Mouse (Mus musculus) lung, postnatal 36 days (tissue): Measurements from ENCODE around the gene Nt5m.
A peak's percentile ranks its signal among the peaks of the same experiment; 100 is the strongest.

Experiments used
- DNase-seq: peaks from one replicate; pipeline ENCODE4 v3.0.0; 2022; ENCODE audit warnings: mixed read lengths

Gene Nt5m

DNA sequence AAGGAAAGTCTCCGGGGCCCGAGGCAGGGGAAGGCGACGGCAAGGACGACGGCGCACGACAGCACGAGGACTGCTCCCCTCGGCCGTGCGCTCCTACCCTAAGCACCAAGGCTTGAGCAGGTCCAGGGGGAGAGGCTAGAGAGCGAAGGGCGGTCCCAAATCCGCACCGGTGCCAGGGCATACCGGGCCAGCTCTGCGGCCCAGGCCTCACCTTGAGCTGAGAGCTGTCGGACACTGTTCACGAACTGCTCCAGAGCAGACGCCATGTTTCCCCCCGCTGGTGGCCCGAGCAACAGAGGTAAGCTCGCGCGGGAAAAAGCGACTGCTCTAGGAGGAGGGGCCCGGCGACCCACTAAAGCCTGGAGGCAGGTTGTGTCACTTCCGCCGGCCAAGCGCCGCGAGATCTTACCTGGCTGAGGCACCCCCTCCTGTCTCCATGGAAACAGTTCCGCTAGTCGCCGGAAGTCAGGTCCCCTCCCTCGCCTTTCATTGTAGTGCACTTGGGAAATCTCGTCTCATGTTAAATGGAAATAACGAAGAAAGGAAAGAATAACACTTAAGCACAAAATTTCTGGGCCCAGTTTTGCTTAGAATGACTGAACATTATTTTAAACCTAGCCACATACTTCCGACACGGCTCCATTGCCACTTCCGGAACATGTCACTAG is 346 bp downstream of the Nt5m start, which contains the start of gene Cops3:
TSS of gene Cops3 (minus strand) at position 380 of the 668 bp plus-strand sequence.
- peak; percentile 99 for DNase-seq

GRCm38 (mm10) chr11:59846311-59846710 is 7.1 kb downstream of the Nt5m start:
- no peak for DNase-seq

DNA sequence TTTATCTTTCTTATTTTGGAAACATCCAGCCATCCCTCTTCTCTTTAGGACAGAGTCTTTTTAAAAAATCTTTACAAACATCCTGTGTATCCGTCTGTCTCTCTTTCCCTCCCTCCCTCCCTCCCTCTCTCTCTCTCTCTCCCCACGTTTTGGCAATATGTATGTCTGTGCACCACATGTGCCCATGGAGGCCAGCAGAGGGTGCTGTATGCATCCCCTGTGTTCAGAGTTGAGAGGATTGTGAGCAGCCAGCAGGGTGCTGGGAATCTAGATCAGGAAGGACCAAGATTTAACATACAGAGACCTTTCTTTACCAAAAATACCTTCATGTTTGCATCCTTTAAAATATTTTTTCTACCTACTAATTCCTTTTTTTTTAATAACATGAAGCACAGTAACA is 7.9 kb downstream of the Nt5m start:
- peak; percentile 76 for DNase-seq

DNA sequence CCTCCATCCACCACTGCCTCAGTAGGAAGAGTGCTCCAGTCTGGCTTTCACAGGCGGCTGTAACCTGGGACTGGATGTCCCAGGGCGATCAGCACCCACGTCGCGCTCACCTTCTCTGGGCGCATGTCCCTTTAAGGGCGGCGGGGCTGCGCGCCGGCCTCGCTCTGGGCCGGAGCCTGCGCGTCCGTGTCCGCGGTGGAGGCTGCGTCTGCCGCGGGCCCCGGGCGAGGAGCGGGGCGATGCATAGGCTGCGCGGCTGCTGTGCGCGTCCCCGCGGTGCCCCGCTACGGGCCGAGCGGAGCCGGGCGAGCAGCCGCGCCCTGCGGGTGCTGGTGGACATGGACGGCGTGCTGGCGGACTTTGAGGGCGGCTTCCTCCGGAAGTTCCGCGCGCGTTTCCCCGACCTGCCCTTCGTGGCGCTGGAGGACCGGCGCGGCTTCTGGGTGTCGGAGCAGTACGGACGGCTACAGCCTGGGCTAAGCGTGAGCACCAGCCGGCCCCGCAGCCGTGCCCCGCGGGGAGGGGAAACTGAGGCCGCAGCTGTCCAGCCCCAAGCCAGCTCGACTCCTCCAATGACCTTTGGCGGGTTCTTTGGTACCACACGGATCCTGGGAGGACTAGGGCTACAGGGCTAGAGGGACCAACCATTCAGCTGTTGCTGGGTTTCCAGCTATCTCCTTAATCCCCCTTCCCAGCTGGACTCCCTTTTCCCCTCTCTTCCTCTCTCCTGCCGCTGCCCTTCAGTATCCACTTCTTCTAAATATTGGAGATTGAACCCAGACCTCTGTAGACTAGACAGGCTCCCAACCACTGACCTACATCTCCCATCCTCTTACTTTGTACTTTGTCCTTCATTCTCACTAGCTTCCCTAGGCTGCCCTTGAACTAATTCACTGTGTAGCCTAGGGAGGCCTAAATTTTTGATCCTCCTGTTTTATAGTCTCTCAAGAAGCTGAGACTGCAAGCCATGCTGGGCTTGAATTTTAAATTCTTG is 8.9 kb downstream of the Nt5m start:
- DNase-seq, result peak; percentile 82

DNA sequence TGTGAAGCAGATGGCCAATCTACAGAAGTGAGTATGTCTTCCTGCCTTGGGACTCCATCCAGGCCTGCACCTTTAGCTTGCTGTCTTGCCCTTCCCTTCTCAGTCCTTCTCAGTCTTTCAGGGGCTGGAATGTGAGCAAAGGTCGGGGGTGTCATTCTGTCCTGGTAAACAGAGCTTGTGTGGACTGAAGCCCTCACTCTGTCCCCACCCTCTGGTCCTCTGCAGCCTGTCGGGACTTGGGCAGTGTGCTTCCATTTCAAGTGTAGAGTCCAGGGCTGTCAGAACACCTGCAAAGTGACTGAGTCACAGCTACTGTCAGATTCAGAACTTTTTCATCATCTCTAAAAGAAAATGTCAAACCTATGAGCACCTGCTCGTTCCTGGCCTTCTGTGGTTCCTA is 13.6 kb downstream of the Nt5m start:
- no peak for DNase-seq

- no peak for DNase-seq
These were observed 21.2 kb downstream of the Nt5m start for GRCm38 (mm10) chr11:59860467-59860866.

DNA sequence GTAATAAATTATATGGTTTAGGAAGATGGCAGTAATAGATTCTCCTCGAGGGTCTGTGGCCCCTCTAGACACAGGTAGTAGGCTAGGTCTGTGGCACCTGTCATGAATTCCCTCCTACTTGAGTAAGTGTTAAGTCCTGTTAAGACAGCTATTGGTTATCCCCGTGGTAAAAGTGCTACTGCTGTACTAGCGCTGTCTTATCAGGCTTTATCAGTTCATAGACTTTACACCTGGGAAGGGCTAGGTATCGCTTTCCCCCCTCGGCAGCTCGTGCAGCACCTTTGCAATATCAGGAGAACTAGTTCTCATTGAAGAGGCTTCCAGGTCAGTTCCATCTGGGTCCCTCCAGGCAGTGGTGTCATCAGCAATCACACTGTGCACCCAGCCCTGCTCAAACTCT is 25.1 kb downstream of the Nt5m start:
- DNase-seq, result no peak

- DNase-seq, result no peak
These were observed 32.9 kb downstream of the Nt5m start for GRCm38 (mm10) chr11:59872124-59872523.

DNA sequence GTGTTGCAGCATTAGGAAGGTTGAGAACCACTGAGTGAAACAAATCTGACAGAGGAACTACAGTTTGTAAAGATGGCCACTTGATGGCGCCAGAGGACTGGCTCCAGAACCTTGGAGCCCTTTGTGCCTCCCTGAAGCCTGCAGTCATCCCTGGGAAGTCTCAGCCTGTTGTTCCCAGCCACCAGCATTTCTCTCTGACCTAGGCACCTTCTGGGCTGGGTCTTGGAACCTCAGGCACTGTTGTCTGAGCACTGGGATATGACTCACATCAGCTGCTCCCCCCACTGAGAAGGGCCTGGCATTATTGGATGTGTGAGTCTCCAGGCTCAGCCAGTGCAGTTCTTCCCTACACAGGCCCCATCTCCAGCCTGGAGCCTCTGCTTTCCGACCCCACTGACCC is 40.8 kb downstream of the Nt5m start:
- DNase-seq, result peak; percentile 80

DNA sequence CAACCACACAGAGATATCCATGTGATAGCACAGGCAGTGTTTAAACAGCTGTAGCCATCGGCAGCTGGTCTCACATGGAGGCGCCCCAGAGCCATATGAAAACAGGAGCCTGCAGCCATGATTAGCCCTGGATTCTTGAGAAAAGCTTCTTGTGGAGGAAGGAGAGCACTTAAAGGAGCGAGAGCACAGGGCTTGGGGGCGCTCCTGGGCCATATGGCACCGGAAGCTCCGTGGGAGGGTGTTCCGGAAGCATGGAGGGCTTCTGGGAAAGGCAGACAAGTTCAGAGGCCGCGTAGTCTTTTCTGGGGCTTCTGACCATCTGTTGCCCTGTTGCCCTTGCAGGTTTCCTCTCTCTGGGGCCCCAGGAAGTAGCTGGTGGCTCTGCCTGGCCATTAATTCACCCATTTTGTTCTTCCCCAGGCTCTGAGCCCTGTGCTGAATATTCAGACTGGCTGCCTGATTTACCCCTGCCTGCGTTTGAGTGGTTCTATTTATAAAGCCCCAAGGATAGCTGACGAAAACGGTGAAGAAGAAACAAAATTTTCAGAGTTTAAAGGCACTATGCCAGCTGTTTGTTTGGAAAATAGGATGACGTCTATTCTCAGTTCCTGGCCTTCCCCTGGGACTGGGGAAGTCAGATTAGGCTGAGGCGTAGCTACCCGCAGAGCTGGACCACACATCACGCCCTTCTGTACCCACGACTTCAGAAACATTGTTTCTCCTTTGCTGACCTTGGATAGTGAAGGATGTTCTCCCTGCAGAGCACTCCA is 46.2 kb downstream of the Nt5m start:
- peak; percentile 66 for DNase-seq

GRCm38 (mm10) chr11:59886952-59887351 is 47.7 kb downstream of the Nt5m start:
- no peak for DNase-seq

DNA sequence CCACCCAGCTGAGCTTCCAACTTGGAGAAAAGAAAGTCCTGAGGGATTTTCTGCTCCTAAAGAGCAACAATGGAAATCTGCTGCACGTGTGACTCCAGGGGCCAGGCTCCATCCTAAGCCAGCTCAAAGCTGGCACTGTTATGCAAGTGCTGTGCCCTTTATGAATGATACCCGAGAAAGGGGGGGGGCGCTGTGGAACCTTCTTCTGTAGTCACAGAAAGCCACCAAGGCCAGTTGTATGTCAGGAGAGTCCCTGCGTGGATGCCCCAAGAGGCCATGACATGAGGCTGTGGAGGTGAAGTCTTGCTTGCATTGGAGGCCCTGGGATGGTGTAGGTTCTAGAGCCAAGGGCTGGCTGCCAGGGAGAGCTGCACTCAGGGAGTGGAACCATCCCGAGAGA is 48.9 kb downstream of the Nt5m start:
- no peak for DNase-seq

GRCm38 (mm10) chr11:59891854-59892253 is 52.6 kb downstream of the Nt5m start:
- DNase-seq, result no peak

GRCm38 (mm10) chr11:59893153-59893788 is 54.0 kb downstream of the Nt5m start:
- peak; percentile 33 for DNase-seq

- DNase-seq, result no peak
These were observed 55.7 kb downstream of the Nt5m start for GRCm38 (mm10) chr11:59894916-59895315.

DNA sequence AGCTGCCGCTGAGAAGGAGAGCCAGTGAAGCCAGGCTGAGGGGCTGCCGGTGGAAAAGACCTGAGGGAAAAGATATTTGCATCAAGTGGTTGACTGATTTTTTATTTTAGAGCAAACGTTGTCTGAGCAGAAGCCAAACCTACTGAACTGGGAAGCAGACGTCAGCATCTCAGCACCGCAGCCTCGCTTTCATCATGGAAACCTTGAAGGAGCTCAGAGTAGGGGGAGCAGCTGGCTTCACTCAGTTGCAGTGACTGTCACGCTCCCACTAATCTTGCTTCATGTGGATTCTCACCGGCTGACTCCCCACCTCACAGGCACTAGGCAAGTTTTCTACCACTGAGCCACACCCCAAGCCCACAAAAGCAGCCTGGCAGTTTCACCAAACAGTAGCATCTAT is 56.1 kb downstream of the Nt5m start:
- DNase-seq, result no peak

DNA sequence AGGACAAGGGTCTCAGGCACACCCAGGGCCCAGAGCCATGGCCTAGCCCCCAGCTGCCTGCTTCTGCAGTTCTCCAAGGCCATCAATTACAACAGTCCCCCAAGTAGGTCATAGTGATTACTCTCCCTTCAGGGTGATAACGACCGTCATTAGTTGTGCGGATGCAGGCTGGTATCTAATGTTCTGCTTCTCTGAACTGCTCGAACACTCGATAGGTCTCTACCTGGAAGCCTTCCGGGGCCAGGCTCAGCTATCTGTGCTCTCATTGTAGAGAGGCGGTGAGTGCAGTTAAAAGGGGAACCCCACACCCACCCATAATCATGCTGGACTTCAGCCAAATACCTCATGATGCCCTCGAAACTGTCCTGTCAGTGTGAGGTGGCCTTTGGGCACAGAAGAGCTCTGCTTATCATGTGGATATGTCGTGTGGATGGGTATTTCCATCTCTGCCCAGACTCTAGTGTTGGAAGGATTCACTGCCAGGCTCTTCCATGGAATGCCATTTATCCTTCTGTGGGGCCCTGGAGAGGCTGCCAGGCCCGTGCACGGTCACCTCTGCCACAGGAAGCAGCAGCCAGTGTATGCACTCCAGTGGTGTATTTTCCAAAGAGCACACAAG is 58.8 kb downstream of the Nt5m start:
- no peak for DNase-seq

DNA sequence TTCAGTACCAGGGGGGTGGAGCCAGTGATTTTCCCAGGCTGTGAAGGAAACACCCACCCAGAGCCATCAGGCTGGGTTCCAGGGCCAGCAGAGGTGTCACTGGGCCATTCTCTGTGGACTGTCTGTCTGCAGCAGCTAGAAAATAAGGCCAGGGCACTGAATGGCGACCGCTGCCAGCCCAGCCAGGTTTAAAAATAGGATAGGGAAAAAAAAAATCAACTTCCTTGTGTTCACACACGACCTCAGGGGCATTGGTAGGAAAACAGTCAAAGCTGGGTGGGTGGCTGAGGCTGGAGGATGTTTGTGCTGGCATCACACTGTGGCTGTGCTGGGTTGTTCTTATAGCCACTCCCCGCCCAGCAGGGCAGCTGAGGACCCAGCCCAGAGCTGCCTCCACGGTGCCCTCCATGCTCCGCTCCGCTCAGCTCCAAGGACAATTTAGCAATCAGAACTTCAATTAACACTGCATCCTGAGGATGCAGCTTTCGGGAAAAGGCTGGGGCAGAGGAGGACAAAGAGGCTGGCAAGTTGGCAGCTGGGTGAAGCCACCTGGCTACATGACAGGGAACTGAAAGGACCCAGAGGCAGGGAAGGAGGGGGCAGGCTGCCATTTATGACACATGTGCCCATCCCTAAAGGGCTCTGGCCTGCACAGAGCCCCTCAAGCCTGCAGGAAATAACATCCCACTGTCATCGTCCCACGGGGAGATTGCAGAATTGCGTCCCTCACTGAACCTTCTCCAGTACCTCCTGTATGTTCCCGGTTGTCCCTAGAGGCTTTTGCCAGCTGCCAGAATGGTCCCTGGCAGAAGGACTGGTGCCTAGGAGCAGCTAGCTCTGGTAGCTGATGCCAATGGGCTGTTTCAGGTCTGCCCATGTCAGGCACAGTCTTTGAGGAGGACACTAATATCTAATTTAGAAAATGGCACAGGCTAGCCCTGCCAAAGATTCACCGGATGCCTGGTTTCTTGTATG is 60.8 kb downstream of the Nt5m start:
- peak; percentile 72 for DNase-seq

- no peak for DNase-seq
These were observed 61.7 kb downstream of the Nt5m start for GRCm38 (mm10) chr11:59900995-59901394.

DNA sequence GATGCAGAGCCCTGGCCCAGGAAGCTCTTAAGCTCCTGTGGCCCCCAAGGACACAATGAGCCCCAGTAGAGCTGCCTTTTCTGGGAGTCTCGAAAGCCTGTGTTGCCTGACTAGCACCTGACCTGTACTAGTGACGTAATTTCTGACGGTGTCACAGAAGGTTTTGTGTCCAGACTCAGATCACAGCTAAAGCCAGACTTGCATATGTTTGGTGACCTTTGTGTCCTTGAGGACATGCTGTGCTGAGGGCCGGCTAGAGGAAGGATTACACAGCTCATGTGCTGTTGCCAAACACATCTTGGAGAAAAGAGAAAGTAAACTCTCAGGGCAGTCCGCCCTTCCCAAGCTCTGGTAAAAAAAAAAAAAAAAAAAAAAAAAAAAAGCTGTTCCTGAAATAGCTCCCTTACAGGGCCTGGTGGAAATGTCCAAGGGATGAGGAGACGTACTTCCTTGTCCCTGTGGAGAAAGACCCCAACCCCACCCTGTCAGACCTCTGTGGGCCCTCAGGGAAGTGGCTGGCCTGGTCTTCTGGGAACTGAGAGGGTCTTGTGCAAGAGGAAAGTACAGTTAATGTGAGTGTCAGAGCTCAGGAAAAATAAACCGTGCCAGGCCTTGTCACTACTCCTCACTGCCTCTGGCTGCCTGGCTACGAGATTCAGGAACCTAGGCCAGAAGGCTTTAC is 62.9 kb downstream of the Nt5m start:
- DNase-seq, result peak; percentile 84
